Mouse (Mus musculus) R1 (cell line): ENCODE results near the gene Kcnj6.

Source experiments
- DNase-seq: peaks from one replicate; pipeline ENCODE4 v3.0.0-alpha.2; 2018; ENCODE audit warnings: low read depth, low spot score

The Kcnj6 gene

DNA sequence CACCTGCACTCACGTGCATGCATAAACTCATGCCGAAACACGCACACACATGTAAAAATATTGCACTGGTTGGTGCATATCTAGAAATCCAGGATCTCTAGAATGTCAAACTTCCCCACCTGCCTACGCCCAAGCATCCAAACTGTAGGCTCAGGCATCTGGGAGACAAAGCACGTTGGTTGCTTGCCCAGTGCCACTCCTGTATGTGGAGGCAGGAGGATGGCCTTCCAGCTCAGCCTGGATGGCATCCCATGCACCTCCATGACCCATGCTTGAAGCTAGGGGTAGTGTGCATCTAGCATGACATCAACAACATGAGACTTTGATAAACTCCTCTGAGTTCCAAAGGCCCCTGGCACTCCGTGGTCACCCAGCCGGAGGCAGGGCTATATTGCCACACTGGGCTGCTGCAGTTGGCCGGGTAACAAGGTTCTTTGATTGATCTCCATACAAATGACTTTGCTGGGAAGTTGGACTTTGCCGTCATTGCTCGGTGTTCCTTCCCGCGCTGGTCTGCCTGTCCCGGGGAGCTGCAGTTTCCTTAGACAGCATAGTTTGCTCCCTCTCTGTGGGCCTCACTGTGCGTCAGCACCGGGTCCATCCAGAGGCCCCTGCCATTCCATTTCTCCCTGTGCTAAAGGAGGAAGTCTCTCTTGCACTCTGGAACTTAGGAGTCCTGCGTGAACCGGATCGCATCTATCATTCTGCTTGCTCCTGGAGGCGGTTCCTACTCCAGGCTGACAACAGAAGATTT is 144.9 kb downstream of the Kcnj6 start:
- no peak for DNase-seq

DNA sequence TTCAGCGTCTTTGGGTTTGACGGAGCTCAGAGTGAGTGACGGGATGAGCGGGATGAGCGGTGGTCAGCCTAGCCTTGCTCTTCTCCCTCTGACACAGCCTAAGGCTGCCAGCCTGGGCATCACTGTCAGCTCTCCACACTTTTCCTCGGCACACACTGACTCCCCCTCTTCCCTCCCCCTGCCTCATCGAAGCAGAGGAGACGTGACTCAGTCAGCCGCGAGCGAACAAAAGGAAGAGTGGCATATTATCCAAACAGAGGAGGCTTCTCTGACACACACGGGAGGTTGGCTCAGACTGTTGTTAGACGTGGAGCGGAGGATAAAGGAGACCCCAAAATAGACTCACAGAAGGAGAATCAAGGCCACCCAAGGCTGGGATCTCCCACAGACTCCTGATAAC is 147.1 kb downstream of the Kcnj6 start:
- DNase-seq: no peak

GRCm38 (mm10) chr16:94845996-94846395 is 151.5 kb downstream of the Kcnj6 start:
- DNase-seq: no peak

DNA sequence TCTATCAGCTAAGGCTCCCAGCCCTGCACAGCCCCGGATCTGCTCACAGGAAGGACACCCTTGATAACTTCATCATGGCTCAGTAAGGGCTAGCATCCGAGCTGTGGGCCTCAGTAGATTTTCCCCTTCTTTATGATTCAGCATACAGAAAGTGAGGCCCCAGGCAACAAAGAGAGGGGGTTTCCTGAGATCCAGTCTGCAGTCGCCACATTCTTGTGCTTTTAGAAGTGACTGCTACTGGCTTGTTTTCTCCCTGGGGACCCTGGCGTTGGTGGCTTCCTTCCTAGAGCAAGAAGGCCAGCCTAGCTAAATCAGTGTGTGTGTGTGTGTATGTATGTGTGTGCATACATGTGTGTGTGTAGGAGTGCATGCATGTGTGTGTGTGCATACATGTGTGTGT is 152.7 kb downstream of the Kcnj6 start:
- no peak for DNase-seq

GRCm38 (mm10) chr16:94839398-94839797 is 158.1 kb downstream of the Kcnj6 start:
- no peak for DNase-seq

- no peak for DNase-seq
Measured at GRCm38 (mm10) chr16:94837881-94838280, 159.6 kb downstream of the Kcnj6 start.

DNA sequence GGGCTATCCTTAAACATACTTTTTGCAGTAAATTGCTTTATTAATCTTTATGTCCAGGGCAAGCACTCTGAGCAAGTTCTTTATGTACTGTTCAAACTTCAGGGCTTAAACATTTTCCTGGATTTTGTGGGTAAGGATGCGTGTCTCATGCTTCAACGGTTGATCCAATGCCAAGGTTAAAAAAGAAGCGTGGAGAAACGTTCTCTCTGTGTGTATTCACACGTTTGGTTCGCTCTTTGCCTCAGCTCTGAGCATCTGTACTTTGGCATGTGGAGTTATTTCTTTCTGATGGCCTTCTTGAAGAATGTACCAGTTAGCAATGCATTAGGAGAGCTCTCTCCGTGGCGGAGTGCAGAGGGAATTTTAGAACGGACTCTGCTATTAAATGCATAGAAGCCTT is 163.0 kb downstream of the Kcnj6 start:
- no peak for DNase-seq

DNA sequence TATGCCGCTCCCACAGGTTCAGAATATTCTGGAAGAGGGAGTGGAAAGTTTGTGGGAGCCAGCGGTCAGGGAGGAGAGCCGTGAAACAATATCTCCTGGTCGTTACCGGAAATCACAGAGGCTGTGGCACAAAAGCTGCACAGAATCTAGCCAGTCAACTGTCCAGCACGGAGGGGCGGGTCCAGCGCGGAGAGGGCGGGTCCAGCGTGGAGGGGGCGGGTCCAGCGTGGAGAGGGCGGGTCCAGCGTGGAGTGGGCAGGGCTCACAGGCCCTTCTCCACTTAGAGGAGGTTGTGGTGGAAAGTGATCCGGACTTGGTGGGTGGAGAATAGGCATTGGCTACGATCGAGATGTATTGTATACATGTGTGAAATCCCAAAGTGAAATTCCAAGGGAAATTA is 169.3 kb downstream of the Kcnj6 start:
- peak; percentile 61 for DNase-seq

GRCm38 (mm10) chr16:94827092-94827585 is 170.4 kb downstream of the Kcnj6 start:
- DNase-seq: no peak

DNA sequence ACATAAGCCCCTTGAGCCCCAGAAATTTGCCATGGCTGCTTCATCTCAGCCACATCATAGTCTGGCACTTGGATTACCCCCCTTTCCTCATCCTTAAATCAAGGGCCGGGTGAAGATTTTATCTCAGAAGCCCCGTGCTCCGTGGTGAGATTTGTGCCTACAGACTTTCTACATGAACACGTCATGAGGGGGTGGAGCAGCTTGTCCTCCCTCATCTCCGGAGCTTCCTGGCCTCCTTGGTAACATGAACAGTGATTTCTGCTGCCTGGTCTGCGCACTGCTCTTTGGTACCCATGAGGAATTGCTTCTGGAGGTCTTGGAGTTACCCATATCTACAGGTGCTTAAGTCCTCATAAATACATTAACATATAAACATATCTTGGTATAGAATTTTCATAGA is 172.2 kb downstream of the Kcnj6 start:
- DNase-seq: no peak

DNA sequence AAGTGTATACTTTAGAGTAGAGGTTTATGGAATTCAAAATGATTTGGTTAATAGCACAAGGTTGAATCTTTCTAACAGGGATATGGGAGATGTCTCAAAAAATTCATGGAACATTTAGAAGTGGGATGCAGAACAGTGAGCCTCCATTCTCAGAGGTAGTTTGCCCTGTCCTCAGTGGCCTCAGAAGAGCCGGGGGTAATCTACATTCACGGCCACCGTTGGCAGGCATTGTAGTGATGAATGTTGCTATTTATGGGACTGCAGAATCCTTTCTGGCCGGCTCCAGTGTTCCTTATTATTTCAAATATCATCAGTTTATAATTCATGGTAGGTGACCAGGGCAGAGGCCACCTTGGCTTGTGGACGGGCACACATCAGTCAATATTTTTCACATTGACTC is 174.9 kb downstream of the Kcnj6 start:
- DNase-seq: no peak

DNA sequence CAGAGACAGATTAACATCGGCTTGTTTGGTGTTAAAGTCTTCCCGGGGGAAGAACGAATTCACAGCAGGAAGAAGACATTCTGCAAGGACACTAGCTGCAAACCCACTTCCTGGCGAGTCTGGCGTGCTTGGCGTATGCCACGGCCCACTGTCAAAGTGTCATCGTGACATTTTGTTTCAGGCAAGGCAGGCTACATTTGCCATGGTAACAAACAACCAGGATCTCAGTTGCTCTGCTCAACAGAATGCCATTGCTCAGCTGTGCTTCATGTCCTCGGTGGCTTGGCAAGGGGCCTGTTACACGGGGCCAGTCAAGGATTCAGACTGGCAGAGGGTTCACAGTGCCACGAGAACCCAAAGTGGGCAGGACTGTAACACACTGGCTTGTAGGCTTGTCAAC is 175.9 kb downstream of the Kcnj6 start:
- DNase-seq: no peak

GRCm38 (mm10) chr16:94816391-94816790 is 181.1 kb downstream of the Kcnj6 start:
- DNase-seq: peak; percentile 71

DNA sequence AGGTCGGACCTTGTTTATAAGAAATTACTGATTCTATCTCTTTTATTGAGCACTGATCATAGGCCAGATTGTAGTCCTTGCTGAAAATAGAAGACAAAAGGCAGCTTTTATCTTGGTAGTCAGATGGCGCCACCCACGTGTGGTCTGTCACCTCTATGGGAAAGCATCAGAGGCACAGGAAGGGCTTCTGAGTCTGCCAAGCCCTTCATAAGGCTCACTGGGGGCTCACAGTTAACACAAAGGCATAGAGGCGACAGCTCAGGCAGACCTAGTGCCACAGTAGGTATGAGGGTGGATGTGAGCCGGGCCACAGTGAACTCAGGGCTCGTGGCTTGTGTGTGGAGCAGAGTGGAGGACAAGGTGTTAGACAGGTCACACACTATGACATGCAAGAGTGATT is 181.6 kb downstream of the Kcnj6 start:
- DNase-seq: no peak

DNA sequence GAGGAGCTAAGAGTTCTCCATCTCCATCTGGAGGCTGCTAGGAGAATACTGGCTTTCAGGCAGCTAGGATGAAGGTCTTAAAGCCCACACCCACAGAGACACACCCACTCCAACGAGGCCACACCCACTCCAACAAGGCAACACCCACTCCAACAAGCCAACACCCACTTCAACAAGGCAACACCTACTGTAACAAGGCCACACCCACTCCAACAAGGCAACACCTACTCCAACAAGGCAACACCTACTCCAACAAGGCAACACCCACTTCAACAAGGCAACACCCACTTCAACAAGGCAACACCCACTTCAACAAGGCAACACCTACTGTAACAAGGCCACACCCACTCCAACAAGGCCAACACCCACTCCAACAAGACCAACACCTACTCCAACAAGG is 188.2 kb downstream of the Kcnj6 start:
- DNase-seq: peak; percentile 82

GRCm38 (mm10) chr16:94798241-94798640 is 199.3 kb downstream of the Kcnj6 start:
- peak; percentile 76 for DNase-seq

GRCm38 (mm10) chr16:94797366-94797765 is 200.1 kb downstream of the Kcnj6 start:
- DNase-seq: no peak

GRCm38 (mm10) chr16:94793041-94793440 is 204.5 kb downstream of the Kcnj6 start:
- no peak for DNase-seq

GRCm38 (mm10) chr16:94789958-94790357 is 207.5 kb downstream of the Kcnj6 start:
- peak; percentile 78 for DNase-seq

DNA sequence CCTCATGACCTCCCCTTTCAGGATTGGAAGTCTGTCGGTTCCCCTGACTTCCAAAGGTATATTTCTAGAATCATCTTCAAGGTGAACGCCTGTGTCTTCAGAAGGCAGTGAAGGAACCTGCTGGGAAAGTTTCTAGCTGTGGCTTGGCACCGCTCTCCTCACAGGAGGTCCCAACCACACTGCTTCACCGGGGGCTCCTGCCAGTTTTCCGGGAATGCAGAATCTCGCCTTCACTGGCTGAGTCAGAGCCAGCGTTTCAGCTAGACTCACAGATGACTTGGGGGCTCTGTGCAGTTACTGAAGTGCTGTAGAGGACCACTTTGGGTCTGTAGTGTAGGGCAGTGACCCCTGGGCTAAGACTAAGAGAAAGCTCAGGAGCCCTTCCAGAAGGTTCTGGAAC is 208.8 kb downstream of the Kcnj6 start:
- no peak for DNase-seq

DNA sequence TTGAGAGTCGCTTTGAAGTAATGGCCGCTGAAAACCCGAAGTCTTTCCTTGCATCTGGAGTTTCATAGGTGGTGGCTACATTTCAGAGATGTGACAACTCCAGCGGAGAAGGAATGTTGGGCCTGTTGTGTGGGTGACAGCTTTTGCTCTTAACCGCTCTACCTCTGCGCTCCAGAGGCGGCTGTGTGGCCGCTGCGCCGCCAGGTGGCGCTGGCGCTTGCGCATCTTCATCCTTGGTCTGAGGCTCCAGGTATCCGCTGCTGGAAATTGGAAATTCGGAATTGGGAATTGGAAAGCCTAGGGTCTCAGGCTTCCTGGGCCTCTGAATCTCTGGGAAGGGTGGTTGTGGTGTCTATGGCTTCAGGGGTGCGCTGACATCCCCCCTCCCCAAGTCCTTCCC is 209.3 kb downstream of the Kcnj6 start:
- DNase-seq: peak; percentile 72

GRCm38 (mm10) chr16:94785873-94786272 is 211.6 kb downstream of the Kcnj6 start:
- no peak for DNase-seq

- DNase-seq: peak; percentile 79
Measured at GRCm38 (mm10) chr16:94783696-94784095, 213.8 kb downstream of the Kcnj6 start.
